8 mouse cellular contexts compared by ENCODE assay signal in genomic region chr11:98942923-98943641, GRCm38 (mm10). TPM values are rescaled to one million over a fixed set of nuclear protein-coding genes. Genes with fewer than 3 reads are reported as not detected.
DNase-seq lines count a peak whose midpoint lies in the region; ATAC-seq lines count a peak whose summit lies in the region.

No protein-coding gene starts in this region.

- H3K9ac ChIP-seq in heart, embryonic 13.5 days, result peak overlapping the region; percentile 91
- H3K9ac ChIP-seq in kidney, embryonic 15.5 days, result peak overlapping the region; percentile 53; the same call in 1 of the 2 replicates

- H3K27me3 ChIP-seq in heart, embryonic 13.5 days (replicated peaks), result no peaks in the 10 kb centered on the region
- H3K27me3 ChIP-seq in kidney, embryonic 15.5 days, result no peaks in the 10 kb centered on the region

- peak; percentile 22 for DNase-seq in ovary, postnatal 36 days (ENCODE audit: low spot score)
- no peak for DNase-seq in ovary, postnatal 10 days (ENCODE audit: low spot score)
- peak; percentile 88 for DNase-seq in lung, postnatal 36 days
- DNase-seq in testis, postnatal 10 days (ENCODE audit: low spot score), result peak; percentile 72
- no peak for DNase-seq in urinary bladder, postnatal 4 days (ENCODE audit: low spot score in 2 of 2)

- 48% methylated on average over 8 of the region's 8 CpGs for WGBS in heart, embryonic 13.5 days
- WGBS in kidney, embryonic 15.5 days, result 46% methylated on average over 8 of the region's 8 CpGs

- no peak overlapping the region for H3K4me3 ChIP-seq in brown adipose tissue, adult 24 weeks (ENCODE audit: insufficient read depth, low read depth, low read length)
- H3K4me3 ChIP-seq in heart, embryonic 13.5 days, result peak overlapping the region; percentile 89
- H3K4me3 ChIP-seq in kidney, embryonic 15.5 days (replicated peaks), result peak overlapping the region; percentile 75; the same call in 1 of the 2 replicates

- H3K27ac ChIP-seq in brown adipose tissue, adult 24 weeks (replicated peaks; ENCODE audit: low read depth, low read length), result peak overlapping the region; percentile 98
- peak overlapping the region; percentile 99 for H3K27ac ChIP-seq in heart, embryonic 13.5 days (replicated peaks)
- H3K27ac ChIP-seq in kidney, embryonic 15.5 days, result peak overlapping the region; percentile 98

- no peaks in the 10 kb centered on the region for H3K36me3 ChIP-seq in heart, embryonic 13.5 days
- no peaks in the 10 kb centered on the region for H3K36me3 ChIP-seq in kidney, embryonic 15.5 days

- H3K4me1 ChIP-seq in brown adipose tissue, adult 24 weeks (ENCODE audit: control insufficient read depth, insufficient read depth, insufficient read length, low read length), result peaks cover 62% of the 10 kb centered on the region
- peaks cover 97% of the 10 kb centered on the region for H3K4me1 ChIP-seq in heart, embryonic 13.5 days
- H3K4me1 ChIP-seq in kidney, embryonic 15.5 days, result peaks cover 94% of the 10 kb centered on the region

- peak; percentile 47; the same call in 1 of the 2 replicates for ATAC-seq in heart, embryonic 13.5 days (ENCODE audit: extremely low read depth, insufficient number of reproducible peaks, low FRiP score, low TSS enrichment)
- peak; percentile 20 for ATAC-seq in kidney, embryonic 15.5 days (replicated peaks; ENCODE audit: low FRiP score)

- peak overlapping the region; percentile 79 for H3K4me2 ChIP-seq in heart, embryonic 13.5 days
- H3K4me2 ChIP-seq in kidney, embryonic 15.5 days, result peak overlapping the region; percentile 86

- no peaks in the 10 kb centered on the region for H3K9me3 ChIP-seq in heart, embryonic 13.5 days
- H3K9me3 ChIP-seq in kidney, embryonic 15.5 days (replicated peaks), result no peaks in the 10 kb centered on the region

RNA-seq across cellular contexts. Expression of gene Rara, which starts 15.5 kb away (rescaled TPM):
- 3.2 and 5.5 TPM in 2 replicates for polyA plus RNA-seq in brown adipose tissue, adult 24 weeks (2012; ENCODE audit: insufficient read depth, insufficient read length, missing spikeins)
- polyA plus RNA-seq in heart, embryonic 13.5 days (2015; fragmentation: Nextera tagmentation; extraction: Ambion mirVana), result 27.9 and 28.3 TPM in 2 replicates
- polyA plus RNA-seq in kidney, embryonic 15.5 days (2015; fragmentation: Nextera tagmentation; extraction: Ambion mirVana), result 29.3 and 32.1 TPM in 2 replicates

RNA-seq across cellular contexts. Expression of gene Cdc6, which starts 35.5 kb away (rescaled TPM):
- polyA plus RNA-seq in brown adipose tissue, adult 24 weeks (2012; ENCODE audit: insufficient read depth, insufficient read length, missing spikeins), result 0.28 and 1.7 TPM in 2 replicates
- polyA plus RNA-seq in heart, embryonic 13.5 days (2015; fragmentation: Nextera tagmentation; extraction: Ambion mirVana), result 21.1 and 22.9 TPM in 2 replicates
- polyA plus RNA-seq in kidney, embryonic 15.5 days (2015; fragmentation: Nextera tagmentation; extraction: Ambion mirVana), result 36.3 and 39.1 TPM in 2 replicates

RNA-seq across cellular contexts. Expression of gene Gjd3, which starts 39.7 kb away (rescaled TPM):
- polyA plus RNA-seq in brown adipose tissue, adult 24 weeks (2012; ENCODE audit: insufficient read depth, insufficient read length, missing spikeins), result not detected in 2 replicates
- 1.3 and 3.3 TPM in 2 replicates for polyA plus RNA-seq in heart, embryonic 13.5 days (2015; fragmentation: Nextera tagmentation; extraction: Ambion mirVana)
- polyA plus RNA-seq in kidney, embryonic 15.5 days (2015; fragmentation: Nextera tagmentation; extraction: Ambion mirVana), result 0.48 and 0.51 TPM in 2 replicates

Comparison
In these comparisons a context has a peak if more than half of its experiments do, and no peak if none do; other contexts are left out.
1. DNase-seq: peak in ovary, postnatal 36 days (single experiment), lung, postnatal 36 days (single experiment) and testis, postnatal 10 days (single experiment); none in ovary, postnatal 10 days (single experiment) and urinary bladder, postnatal 4 days (0 of 2).
2. Peak in every context shown above with its lines, with median percentiles within 50 percentile points of each other: H3K27ac ChIP-seq.